Mouse (Mus musculus) heart, embryonic 11.5 days (tissue): Measurements from ENCODE around the gene Xpot. TPM values are rescaled to one million over a fixed set of nuclear protein-coding genes. Genes with fewer than 3 reads are reported as not detected.

ENCODE experiments used
- ATAC-seq: fragments of 200-750 bp; cut with Nextera tagmentation; replicated peaks from 2 replicates; pipeline ENCODE4 v1.8.0; 2017; ENCODE audit warnings: moderate library complexity; ENCODE audit not compliant: insufficient number of reproducible peaks, low FRiP score, low TSS enrichment
- H3K27ac ChIP-seq: fragments of 300-500 bp; sonication (generic); 2 replicates; pipeline ENCODE4 v1.5.1; 2014; ENCODE audit warnings: mild to moderate bottlenecking, low read depth, low read length
- H3K27me3 ChIP-seq: fragments of 300-500 bp; sonication (generic); 2 replicates; pipeline ENCODE4 v1.6.1; 2014; ENCODE audit warnings: mild to moderate bottlenecking, low read length, mixed read lengths; ENCODE audit not compliant: control insufficient read depth, insufficient read depth
- H3K36me3 ChIP-seq: fragments of 300-500 bp; sonication (generic); 2 replicates; pipeline ENCODE4 v1.6.1; 2014; ENCODE audit warnings: mild to moderate bottlenecking, low read length, moderate library complexity, mixed read lengths; ENCODE audit not compliant: control insufficient read depth, insufficient read depth
- H3K4me1 ChIP-seq: fragments of 300-500 bp; sonication (generic); 2 replicates; pipeline ENCODE4 v1.6.1; 2014; ENCODE audit warnings: low read length; ENCODE audit not compliant: control insufficient read depth, insufficient read depth
- H3K4me2 ChIP-seq: fragments of 300-500 bp; sonication (generic); 2 replicates; pipeline ENCODE4 v1.6.1; 2014; ENCODE audit warnings: mild to moderate bottlenecking, moderate library complexity
- H3K4me3 ChIP-seq: fragments of 300-500 bp; sonication (generic); 2 replicates; pipeline ENCODE4 v1.5.1; 2014; ENCODE audit warnings: low read depth, low read length
- H3K9ac ChIP-seq: fragments of 300-500 bp; sonication (generic); 2 replicates; pipeline ENCODE4 v1.6.1; 2014; ENCODE audit warnings: mild to moderate bottlenecking, low read depth, low read length, moderate library complexity
- H3K9me3 ChIP-seq: fragments of 300-500 bp; sonication (generic); replicated peaks from 2 replicates; pipeline ENCODE4 v1.6.1; 2016; ENCODE audit warnings: low read length; ENCODE audit not compliant: control insufficient read depth
- WGBS: fragments of 180-500 bp; shearing (Covaris S2); extraction: QIAGEN DNeasy Blood & Tissue Kit; methylation state at CpG from one replicate; pipeline ENCODE4 v1.1.7; 2014; ENCODE audit not compliant: insufficient replicate concordance; 5-methylcytosine and 5-hydroxymethylcytosine counted together
- polyA plus RNA-seq: library from polyadenylated mRNA; unstranded; fragments of >200 nt; fragmentation: Nextera tagmentation; extraction: Ambion mirVana; gene quantifications from 2 replicates; pipeline ENCODE4 v1.2.1, GENCODE M21; 2014

Xpot gene
- 35.3 and 44.8 TPM in 2 replicates for polyA plus RNA-seq

- H3K36me3 ChIP-seq, result no peaks in the 10 kb centered on the region
- H3K27ac ChIP-seq, result peak within 1 kb of the TSS; percentile 94
- peaks cover 8% of the 10 kb centered on the region for H3K4me1 ChIP-seq
- peak within 1 kb of the TSS; percentile 82 for H3K4me2 ChIP-seq
- peak within 1 kb of the TSS; percentile 96 for H3K9ac ChIP-seq
- no peaks in the 10 kb centered on the region for H3K9me3 ChIP-seq
- H3K4me3 ChIP-seq, result peak within 1 kb of the TSS; percentile 92
- WGBS, result under 1% methylated on average over 65 of the region's 70 CpGs
- ATAC-seq, result peak; percentile 99
- no peaks in the 10 kb centered on the region for H3K27me3 ChIP-seq
Observed at GRCm38 (mm10) chr10:121626186-121626882, at the start of gene Xpot. Gene Xpot, minus strand, starts transcription at chr10:121626332.

DNA sequence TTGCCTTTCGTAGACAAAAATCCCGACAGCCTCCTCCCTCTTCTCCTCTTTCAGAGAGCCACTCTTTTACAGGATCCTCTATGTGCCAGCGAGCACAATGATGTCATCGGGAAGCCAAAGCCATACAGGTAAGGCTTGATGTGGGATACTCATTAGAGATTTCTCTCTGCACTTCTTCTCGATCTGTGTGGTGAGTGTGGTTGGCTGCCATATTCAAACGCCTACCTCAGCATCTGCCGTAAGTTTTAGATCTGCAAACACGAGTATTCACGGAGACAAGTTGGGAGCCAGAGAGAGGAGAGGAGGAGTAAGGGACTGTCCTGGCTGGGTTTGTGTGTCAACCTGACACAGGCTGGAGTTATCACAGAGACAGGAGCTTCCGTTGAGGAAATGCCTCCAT, 43.0 kb upstream of the Xpot start:
- H3K27ac ChIP-seq, result no peak overlapping the region
- no peak overlapping the region for H3K9ac ChIP-seq
- H3K4me1 ChIP-seq, result no peaks in the 10 kb centered on the region
- no peaks in the 10 kb centered on the region for H3K36me3 ChIP-seq
- H3K9me3 ChIP-seq, result no peaks in the 10 kb centered on the region; the same call in 1 of the 2 replicates
- H3K4me3 ChIP-seq, result no peak overlapping the region
- 78% methylated on average over 10 of the region's 10 CpGs for WGBS
- ATAC-seq, result no peak
- no peaks in the 10 kb centered on the region for H3K27me3 ChIP-seq
- H3K4me2 ChIP-seq, result no peak overlapping the region

DNA sequence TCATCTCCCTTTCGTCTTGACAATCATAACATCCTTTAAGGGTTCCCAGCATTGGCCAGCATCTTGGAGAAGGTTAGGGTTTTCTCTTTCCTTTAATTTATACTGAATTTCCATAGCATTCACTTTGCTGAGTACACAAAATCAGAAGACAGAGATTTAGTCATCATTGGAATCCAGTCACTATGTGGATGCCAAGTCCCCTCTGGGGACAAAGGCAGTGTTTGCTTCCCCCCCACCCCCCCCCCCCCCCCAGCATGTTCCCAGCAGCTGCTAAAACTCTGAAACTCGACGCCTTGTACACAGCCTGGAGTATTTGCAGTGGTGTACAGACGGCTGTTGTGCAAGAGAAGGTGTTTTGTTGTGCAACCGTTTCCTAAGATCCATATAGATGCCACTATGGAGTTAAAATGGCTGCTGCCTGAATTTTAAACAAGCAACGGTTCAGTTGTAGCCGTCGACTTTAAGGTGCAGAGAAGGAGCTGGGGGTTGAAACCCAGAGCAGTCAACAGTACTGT, 39.6 kb upstream of the Xpot start:
- WGBS, result 62% methylated on average over 8 of the region's 8 CpGs
- no peaks in the 10 kb centered on the region for H3K27me3 ChIP-seq
- no peak for ATAC-seq

DNA sequence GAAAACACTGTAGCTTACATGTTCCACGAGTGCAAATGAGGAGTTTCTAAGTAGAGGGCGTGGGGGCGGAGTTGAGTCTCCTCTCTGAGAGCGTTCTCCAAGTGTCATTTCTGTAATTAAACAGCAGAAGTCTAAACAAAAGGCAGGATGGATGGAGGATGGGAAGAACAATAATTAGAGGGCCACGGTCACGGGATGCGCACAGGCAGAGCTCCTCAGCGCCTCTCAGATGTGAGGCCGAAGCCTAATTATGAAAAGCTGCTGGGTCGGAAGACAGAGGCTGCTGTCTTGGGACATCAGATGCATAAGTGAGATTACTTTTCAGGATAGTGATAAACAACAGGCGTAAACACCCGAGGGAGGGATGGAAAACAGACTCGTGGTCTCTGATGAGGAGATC, 37.5 kb upstream of the Xpot start:
- H3K27ac ChIP-seq, result no peak overlapping the region
- no peak overlapping the region for H3K9ac ChIP-seq
- WGBS, result 65% methylated on average over 13 of the region's 13 CpGs
- H3K27me3 ChIP-seq, result no peaks in the 10 kb centered on the region
- H3K4me3 ChIP-seq, result no peak overlapping the region
- no peaks in the 10 kb centered on the region for H3K9me3 ChIP-seq
- H3K4me2 ChIP-seq, result no peak overlapping the region
- no peaks in the 10 kb centered on the region for H3K4me1 ChIP-seq
- no peak for ATAC-seq
- H3K36me3 ChIP-seq, result no peaks in the 10 kb centered on the region

More for the DNA sequence above, 39.6 kb upstream of the Xpot start:
- no peaks in the 10 kb centered on the region for H3K4me1 ChIP-seq
- no peaks in the 10 kb centered on the region for H3K9me3 ChIP-seq
- no peak overlapping the region for H3K4me3 ChIP-seq
- no peaks in the 10 kb centered on the region for H3K36me3 ChIP-seq
- H3K9ac ChIP-seq, result no peak overlapping the region
- no peak overlapping the region for H3K27ac ChIP-seq
- H3K4me2 ChIP-seq, result no peak overlapping the region

GRCm38 (mm10) chr10:121662711-121663110, 36.6 kb upstream of the Xpot start:
- Histone ChIP-seq H3K9me3 (no peaks in the 10 kb centered on the region), H3K4me3 (no peak overlapping the region), H3K9ac (no peak overlapping the region), H3K27me3 (no peaks in the 10 kb centered on the region), H3K4me1 (no peaks in the 10 kb centered on the region), H3K4me2 (no peak overlapping the region), H3K36me3 (no peaks in the 10 kb centered on the region), H3K27ac (no peak overlapping the region)
- no peak for ATAC-seq
- 89% methylated on average over 2 of the region's 2 CpGs for WGBS

DNA sequence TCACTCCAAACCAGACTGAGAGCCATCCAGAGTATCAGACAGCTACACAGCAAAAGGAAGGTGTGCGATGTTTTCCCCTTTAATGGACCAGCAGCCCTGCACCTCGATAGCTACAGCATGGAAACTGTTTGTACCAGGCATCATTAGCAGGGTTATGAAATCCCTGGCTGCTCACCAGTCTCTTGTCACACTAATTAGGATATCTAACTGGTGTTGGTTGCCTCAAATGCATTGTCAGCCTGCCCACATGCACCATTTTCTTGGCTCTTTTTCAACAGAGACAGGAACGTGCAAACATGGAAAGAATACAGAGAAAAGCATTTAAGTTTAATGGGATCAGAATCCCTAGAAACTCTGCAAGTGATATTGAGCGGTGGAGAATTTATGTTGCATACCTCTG, 29.8 kb upstream of the Xpot start:
- no peaks in the 10 kb centered on the region for H3K9me3 ChIP-seq
- no peak overlapping the region for H3K4me3 ChIP-seq
- no peaks in the 10 kb centered on the region for H3K4me1 ChIP-seq
- WGBS, result 79% methylated on average over 4 of the region's 4 CpGs
- ATAC-seq, result no peak
- H3K36me3 ChIP-seq, result no peaks in the 10 kb centered on the region
- H3K27ac ChIP-seq, result no peak overlapping the region
- no peak overlapping the region for H3K4me2 ChIP-seq
- no peak overlapping the region for H3K9ac ChIP-seq
- no peaks in the 10 kb centered on the region for H3K27me3 ChIP-seq

GRCm38 (mm10) chr10:121653079-121653478, 26.9 kb upstream of the Xpot start:
- Histone ChIP-seq H3K9me3 (no peaks in the 10 kb centered on the region), H3K36me3 (no peaks in the 10 kb centered on the region), H3K4me1 (no peaks in the 10 kb centered on the region), H3K4me2 (no peak overlapping the region), H3K27ac (no peak overlapping the region), H3K4me3 (no peak overlapping the region), H3K9ac (no peak overlapping the region), H3K27me3 (no peaks in the 10 kb centered on the region)
- no peak for ATAC-seq
- WGBS, result 80% methylated on average over 1 of the region's 1 CpGs

GRCm38 (mm10) chr10:121646294-121646693, 20.2 kb upstream of the Xpot start:
- Histone ChIP-seq H3K9me3 (no peaks in the 10 kb centered on the region), H3K4me1 (0 out of 2 replicates have a peak, but pooled peaks cover 2% of the 10 kb centered on the region), H3K27me3 (peaks cover 22% of the 10 kb centered on the region; the same call in 1 of the 2 replicates), H3K27ac (no peak overlapping the region), H3K4me2 (no peak overlapping the region), H3K4me3 (no peak overlapping the region), H3K36me3 (no peaks in the 10 kb centered on the region), H3K9ac (no peak overlapping the region)
- 37% methylated on average over 6 of the region's 6 CpGs for WGBS
- no peak for ATAC-seq
